Mouse (Mus musculus): ENCODE measurements at regions not wholly inside any gene's neighbourhood (a gene's known extent, or its start where the extent isn't known, plus 50 kb on each side); places are given as distances from the start of the nearest gene placed in this dataset.

- TF ChIP-seq CTCF (IDR thresholded peaks at IDR 0.05; ENCODE audit: borderline replicate concordance, insufficient read depth, low read length) (no peak), POLR2A (IDR thresholded peaks at IDR 0.05; ENCODE audit: low read depth, low read length) (no peak)
These were observed 240.7 kb upstream of the Prep start for GRCm38 (mm10) chr10:44826271-44826670.

All from embryonic fibroblast, embryonic 13.5 days (primary cell).